Comparison of ENCODE assay signal across 10 mouse cellular contexts in the genomic region with DNA sequence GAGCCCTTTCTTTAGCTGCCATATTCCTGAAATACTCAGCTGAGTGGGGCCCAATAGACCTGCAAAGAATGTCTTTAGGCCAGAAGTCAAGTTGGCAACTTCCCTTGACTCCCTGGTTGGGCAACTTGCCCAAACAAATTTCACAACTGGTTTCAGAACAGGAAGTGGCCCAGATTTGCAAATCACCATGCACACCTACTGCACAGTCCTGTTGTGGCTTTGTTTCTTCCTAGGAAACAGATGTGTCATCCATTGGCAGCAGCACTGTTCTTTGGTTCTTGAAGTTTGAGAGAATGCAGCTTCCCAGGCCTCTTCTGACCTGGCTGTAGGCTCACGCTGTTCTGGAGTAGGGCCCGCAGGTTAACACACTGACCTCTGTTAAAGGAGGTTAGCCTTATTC. TPM values are rescaled to one million over a fixed set of nuclear protein-coding genes. Genes with fewer than 3 reads are reported as not detected.
DNase-seq lines count a peak whose midpoint lies in the region; ATAC-seq and TF ChIP-seq lines count a peak whose summit lies in the region.
"Had no signal": no experiment of that assay in that cellular context is flagged by ENCODE, and none has a peak within 500 bp of the region (broad histone marks: within the 10 kb centered on the region; RNA-seq: fewer than 3 reads in every experiment).

No protein-coding gene starts in this region.

- H3K36me3 ChIP-seq in heart, embryonic 12.5 days, result no peaks in the 10 kb centered on the region
- H3K36me3 ChIP-seq: hindbrain, embryonic 12.5 days had no signal

- no peaks in the 10 kb centered on the region for H3K9me3 ChIP-seq in heart, embryonic 12.5 days (replicated peaks)
- H3K9me3 ChIP-seq: hindbrain, embryonic 12.5 days had no signal

- H3K27ac ChIP-seq in heart, embryonic 12.5 days (ENCODE audit: poor library complexity, severe bottlenecking), result no peak overlapping the region
- no peak overlapping the region for H3K27ac ChIP-seq in left cerebral cortex, adult 2 months
- H3K27ac ChIP-seq: hindbrain, embryonic 12.5 days had no signal

- no peak overlapping the region for H3K9ac ChIP-seq in heart, embryonic 12.5 days
- H3K9ac ChIP-seq: hindbrain, embryonic 12.5 days had no signal

- H3K4me1 ChIP-seq in heart, embryonic 12.5 days (replicated peaks), result peaks cover 32% of the 10 kb centered on the region
- H3K4me1 ChIP-seq: hindbrain, embryonic 12.5 days had no signal

- POLR2A ChIA-PET in Patski (lab: Charles Lee), result interaction anchor here (1.1 kb wide), 1 partner anchor 33 kb away, joined by 3 read pairs; no protein-coding TSS in a partner anchor

- intact Hi-C loops in heart, postnatal 10 days (cut with DNase I), result loop anchor here (5.0 kb wide), 1 partner anchor 193 kb away; a partner anchor contains a TSS
- intact Hi-C loops in left cerebral cortex, adult 2 months (cut with DNase I), result no loop called here

- CTCF ChIA-PET in Patski (lab: Charles Lee), result interaction anchor here (1.2 to 1.5 kb wide), 3 partner anchors 22 to 37 kb away, joined by 3 read pairs; no protein-coding TSS in a partner anchor

- no peak overlapping the region for H3K4me2 ChIP-seq in heart, embryonic 12.5 days
- H3K4me2 ChIP-seq: hindbrain, embryonic 12.5 days had no signal

- no peak overlapping the region for H3K4me3 ChIP-seq in heart, embryonic 12.5 days
- no peak overlapping the region for H3K4me3 ChIP-seq in left cerebral cortex, adult 2 months
- H3K4me3 ChIP-seq: hindbrain, embryonic 12.5 days had no signal

- in situ Hi-C loops in Patski (cut with MboI; ENCODE audit: low pct_unique_long_range_greater_than_20kb), result no loop called here

- 84% methylated on average over 2 of the region's 2 CpGs for WGBS in heart, embryonic 12.5 days

- peak; percentile 51 to 54 for DNase-seq in heart, postnatal 10 days
- DNase-seq in Patski (ENCODE audit: low read depth, low spot score), result peak; percentile 89
- DNase-seq in kidney, postnatal 10 days, result peak; percentile 48
- peak; percentile 58 to 60 for DNase-seq in natural killer cell, adult 2 months (ENCODE audit: low spot score in 2 of 2)
- no peak for DNase-seq in cerebellum, postnatal 14 days
- DNase-seq in left cerebral cortex, adult 2 months (ENCODE audit: extremely low spot score in 1 of 2, low spot score in 2 of 2), result no peak
- DNase-seq in frontal cortex, postnatal 14 days (ENCODE audit: low spot score in 2 of 2), result no peak
- DNase-seq: cerebellum, adult 2 months had no signal

- ATAC-seq in heart, embryonic 12.5 days (ENCODE audit: insufficient number of reproducible peaks, low FRiP score), result no peak
- peak; percentile 78 for ATAC-seq in Patski

- no peaks in the 10 kb centered on the region for H3K27me3 ChIP-seq in heart, embryonic 12.5 days (replicated peaks)
- H3K27me3 ChIP-seq in Patski, result no peaks in the 10 kb centered on the region
- H3K27me3 ChIP-seq: hindbrain, embryonic 12.5 days had no signal

- no peak for TF ChIP-seq CTCF in Patski (IDR thresholded peaks at IDR 0.05)
- TF ChIP-seq CTCF in left cerebral cortex, adult 2 months (IDR thresholded peaks at IDR 0.05), result no peak

RNA-seq across cellular contexts. Expression of a gene that starts 6.9 kb away (rescaled TPM):
- 10 to 100 TPM; 29.9 to 32.8 TPM for total RNA-seq in heart, postnatal 10 days (2021)
- polyA plus RNA-seq in heart, embryonic 12.5 days (2016; fragmentation: Nextera tagmentation; extraction: Ambion mirVana), result 19.6 and 21.1 TPM in 2 replicates
- polyA plus RNA-seq in Patski (2021), result 27.3 TPM
- total RNA-seq in left cerebral cortex, adult 2 months (2021), result 100 to 1,000 TPM; 186 to 201 TPM

RNA-seq across cellular contexts. Expression of a gene that starts 15.2 kb away (rescaled TPM):
- 1 to 10 TPM; 1.1 to 1.2 TPM for total RNA-seq in heart, postnatal 10 days (2021)
- 10.9 and 11.6 TPM in 2 replicates for polyA plus RNA-seq in heart, embryonic 12.5 days (2016; fragmentation: Nextera tagmentation; extraction: Ambion mirVana)
- polyA plus RNA-seq in Patski (2021), result 0.05 TPM
- total RNA-seq in left cerebral cortex, adult 2 months (2021), result 1 to 10 TPM; 7.0 to 7.4 TPM

Comparison
In these comparisons a context has a peak if more than half of its experiments do, and no peak if none do; other contexts are left out.
1. DNase-seq: peak in heart, postnatal 10 days (2 of 2), Patski (single experiment), kidney, postnatal 10 days (single experiment) and natural killer cell, adult 2 months (2 of 2); none in cerebellum, postnatal 14 days (0 of 2), left cerebral cortex, adult 2 months (0 of 2) and frontal cortex, postnatal 14 days (0 of 2).
2. RNA of a gene that starts 6.9 kb away (total RNA-seq): 186 to 201 TPM in left cerebral cortex, adult 2 months; 29.9 to 32.8 TPM in heart, postnatal 10 days; every median in the first group is over 4 times any median in the second.